Mouse (Mus musculus): Measurements from ENCODE around the gene Ogt.

- no peak for TF ChIP-seq CTCF (conservative IDR thresholded peaks at IDR 0.05; ENCODE audit: low read length)
- TF ChIP-seq POU5F1 (IDR thresholded peaks at IDR 0.05; ENCODE audit: borderline replicate concordance, low read length), result no peak
- no peak for TF ChIP-seq NANOG (IDR thresholded peaks at IDR 0.05; ENCODE audit: borderline replicate concordance, low read length)
These were observed 1.3 kb downstream of the Ogt start for GRCm38 (mm10) chrX:101641161-101641530.
